Mouse (Mus musculus): ENCODE data around the gene Syt8.
A peak's percentile ranks its signal among the peaks of the same experiment; 100 is the strongest.
"Not testable (repeated sequence)": the region's sequence is repeated elsewhere in the genome, so short reads cannot be mapped to it uniquely, and the experiment has no call there.

Syt8 gene

DNA sequence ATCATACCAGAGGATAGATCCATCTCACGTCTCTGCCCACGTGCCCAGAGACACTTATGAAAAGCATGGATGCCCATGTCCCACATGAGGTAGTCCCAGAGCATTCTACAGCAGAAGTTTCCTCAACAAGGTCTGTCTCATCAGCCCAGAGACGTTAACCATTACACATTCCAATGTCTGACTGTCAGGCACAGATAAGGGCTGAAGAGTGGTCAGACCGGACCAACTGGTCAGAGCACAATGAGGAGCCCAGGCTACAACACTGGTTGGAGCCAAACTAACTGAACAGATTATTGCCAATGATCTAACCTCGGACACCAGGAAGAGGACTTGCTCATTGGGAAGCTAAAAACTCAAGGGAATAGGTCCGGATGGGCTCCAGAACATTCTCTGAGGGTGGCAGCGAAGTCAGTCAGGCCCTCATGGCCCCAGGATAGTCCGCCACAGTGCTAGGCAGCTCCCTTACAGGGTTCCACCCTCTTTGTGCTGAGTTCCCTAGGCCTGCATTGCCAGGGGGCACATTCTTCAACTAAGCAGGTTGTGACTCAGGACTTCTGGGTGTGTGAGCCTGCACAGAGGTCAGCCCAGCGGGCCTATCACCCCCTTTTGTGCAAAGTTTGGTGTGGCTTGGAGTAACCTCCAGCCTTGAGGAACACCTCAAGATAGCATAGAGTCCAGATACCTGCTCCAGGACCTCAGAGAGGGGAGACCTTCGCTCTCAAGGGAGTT is at the start of gene Syt8:
Syt8 (plus strand) TSS at position 714 of the 729 bp plus-strand sequence.
- DNase-seq (ENCODE audit: low spot score in 2 of 2): no peak

DNA sequence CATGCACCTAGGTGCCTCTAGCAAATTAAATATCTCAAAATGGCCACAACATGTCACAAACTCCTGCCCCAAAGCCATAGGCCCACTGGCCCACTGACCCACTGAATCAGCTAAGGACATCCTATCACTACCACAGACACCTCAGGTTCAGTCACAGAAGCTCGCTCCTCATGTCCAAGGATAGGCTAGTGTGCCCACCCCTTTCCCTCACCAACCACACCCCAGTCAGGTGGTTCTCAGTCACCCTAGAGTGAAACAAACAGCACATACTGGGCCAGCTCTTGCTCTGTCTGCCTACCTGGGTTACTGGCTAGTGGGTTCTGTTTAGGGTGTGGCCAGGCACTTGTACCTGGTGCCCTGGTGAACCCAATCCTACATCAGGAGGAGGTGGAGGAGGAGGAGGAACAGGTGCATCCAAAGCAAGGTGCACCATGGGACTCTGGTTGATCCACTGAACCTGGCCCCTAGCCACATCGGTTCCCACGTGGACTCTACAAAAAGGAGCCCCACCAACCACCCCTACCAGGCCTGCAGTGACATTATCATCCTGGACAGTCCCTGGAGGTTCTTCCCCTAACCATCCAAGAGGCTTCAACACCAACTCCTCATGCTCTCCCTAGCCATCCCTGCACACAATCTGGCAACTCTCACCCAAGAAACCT is 48.8 kb upstream of the Syt8 start:
- no peak for DNase-seq (ENCODE audit: low spot score in 2 of 2)

DNA sequence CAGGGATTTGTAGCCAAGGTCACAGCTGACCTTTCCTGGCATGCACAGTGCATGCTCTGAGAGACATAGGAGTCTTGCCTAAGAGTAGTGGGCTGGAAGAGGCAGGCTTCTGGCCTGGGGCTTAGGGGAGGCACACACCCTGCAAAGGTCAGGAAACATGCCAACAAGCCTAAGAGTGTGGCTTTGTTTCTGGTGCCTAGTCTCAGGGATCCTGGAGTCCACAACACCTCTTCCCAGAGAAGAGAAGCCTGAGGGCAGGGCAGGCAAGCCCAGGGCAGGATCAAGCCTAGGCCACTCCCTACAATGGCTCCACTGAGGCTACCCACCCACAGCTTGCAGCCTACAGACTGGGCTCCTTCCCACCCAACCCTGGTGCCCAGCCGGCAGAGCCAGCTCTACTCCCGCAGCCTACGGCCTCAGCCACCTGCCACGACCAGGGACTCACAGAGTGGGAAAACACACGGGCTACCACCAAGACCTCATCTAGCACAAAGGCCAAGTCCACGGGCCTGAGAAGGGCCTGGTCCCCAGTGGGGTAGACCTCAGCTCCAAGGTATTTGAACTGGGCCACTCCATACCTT is 47.9 kb upstream of the Syt8 start:
- DNase-seq (ENCODE audit: low spot score in 2 of 2): no peak

DNA sequence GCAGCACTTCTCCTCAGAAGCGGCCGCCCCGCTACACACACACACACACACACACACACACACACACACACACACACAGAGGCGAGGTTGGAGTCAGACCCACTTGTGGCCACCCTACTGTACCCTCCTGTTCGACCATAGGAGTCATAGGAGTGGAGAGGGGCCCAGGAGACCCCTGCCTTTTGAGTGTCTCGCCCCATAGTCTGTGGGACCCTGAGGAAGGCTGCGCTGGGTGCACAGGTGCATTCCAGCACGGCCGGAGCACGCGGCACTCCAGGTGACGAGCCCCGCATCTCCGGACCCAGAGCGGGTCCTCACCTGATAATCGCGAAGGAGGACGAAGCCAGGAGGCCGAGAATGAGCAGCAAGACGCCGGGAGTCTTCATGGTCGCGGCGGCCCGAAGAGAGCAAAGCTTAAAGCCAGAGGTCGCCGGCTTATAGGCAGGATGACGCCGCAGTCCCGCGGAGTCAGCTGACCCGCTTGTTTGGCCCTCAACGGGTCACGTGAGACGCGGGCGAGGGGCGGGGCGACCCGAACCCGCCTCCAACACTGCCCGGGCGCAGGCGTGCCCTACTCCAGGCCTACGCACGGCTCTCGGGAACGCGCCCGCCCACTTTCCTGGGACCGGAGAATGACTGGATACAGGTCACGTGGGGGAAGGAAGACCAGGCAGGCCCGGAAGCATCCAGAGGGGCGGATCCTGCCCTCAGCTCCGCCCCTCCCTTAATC is 47.1 kb upstream of the Syt8 start, which contains the start of gene Ctsd:
Ctsd (minus strand) TSS at position 620 of the 730 bp plus-strand sequence.
- DNase-seq (ENCODE audit: low spot score in 2 of 2): peak; percentile 84 to 98

DNA sequence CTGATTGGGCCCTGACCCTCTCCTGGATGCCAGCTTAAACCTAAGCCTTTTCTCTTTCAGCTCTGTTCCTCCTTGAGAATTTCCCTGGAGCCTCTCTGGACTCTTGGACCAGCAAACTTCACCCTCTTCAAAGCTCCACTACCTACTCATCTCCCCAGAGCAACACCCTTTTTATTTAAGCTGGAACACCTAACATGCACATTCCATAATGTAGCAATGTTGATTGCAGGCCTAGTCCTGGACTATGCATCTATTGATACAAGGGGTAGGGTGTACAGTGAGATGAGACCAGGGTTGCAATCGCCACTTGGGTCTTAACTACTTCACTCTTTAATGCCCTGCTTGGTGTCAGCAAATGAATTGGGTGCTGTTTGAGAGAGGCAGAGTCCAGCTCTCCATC is 46.5 kb upstream of the Syt8 start:
- DNase-seq (ENCODE audit: low spot score in 2 of 2): no peak

DNA sequence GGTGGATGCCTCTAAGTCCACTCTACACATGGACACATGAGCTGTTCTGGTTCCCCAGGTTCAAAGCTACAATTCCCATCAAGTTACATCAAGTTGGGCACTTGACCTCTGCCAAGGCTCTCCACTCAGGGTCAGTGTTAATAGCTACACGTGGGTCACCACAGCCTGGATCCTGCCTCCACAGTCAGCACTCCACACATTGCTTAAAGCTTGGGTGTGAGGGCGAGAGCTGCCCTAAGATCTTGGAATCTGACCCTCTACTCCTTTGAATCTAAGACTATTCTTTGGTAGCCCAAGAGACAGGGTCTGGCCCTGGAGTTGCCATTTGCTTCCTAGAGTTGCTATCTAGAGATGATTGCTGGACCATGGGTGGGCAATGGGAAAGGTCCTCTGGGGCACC is 45.9 kb upstream of the Syt8 start:
- no peak for DNase-seq (ENCODE audit: low spot score in 2 of 2)

DNA sequence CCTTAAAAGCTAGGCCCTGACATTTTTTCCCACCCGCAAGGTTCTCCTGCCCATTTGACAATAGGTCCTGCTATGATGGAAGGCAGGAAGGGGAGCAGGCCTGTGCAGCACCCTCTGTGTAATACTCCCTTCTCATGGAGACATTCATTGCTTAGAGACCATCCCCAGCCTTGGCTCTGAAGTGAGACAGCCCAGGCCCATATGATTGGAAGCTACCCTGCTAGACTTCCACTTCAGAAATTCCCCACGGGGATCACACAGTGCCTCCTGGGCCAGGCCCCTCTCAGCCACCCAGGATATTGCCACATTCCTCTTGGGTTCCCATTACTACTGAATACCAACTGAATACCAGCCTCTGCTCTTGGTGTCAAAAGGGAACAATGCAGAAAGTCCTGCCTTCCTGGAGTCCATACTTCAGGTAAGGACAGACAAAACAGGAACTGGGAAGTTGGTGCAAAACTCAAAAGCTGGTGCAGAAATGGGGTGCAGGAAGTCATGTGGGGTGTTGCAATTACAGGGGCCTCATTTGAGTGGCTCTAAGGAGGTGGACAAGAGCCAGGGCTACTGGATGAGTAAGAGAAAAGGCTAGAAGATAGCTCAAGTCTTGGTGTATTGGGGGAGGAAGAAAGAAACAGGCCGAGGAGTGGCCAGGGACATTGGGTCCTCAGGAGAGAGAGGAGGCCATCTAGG is 44.5 kb upstream of the Syt8 start:
- no peak for DNase-seq (ENCODE audit: low spot score in 2 of 2)

DNA sequence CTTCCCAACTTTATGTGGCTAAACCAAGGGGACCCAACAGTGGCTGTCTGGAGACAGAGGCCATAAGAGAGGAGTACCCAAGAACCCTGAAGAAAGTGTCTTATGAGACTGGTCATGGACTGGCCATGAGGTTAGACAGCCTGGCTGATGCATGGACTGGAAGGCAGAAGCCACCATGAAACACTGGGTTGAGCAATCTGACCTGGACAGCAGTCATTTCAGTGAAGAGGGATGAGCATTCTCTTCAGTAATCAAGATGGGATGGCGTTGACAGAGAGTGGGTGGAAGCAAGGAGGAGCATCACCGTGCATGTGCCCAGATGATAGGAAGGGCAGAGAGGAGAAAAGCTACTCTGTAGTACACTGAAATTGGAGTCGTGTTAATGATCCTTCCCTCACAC is 43.5 kb upstream of the Syt8 start:
- no peak for DNase-seq (ENCODE audit: low spot score in 2 of 2)

DNA sequence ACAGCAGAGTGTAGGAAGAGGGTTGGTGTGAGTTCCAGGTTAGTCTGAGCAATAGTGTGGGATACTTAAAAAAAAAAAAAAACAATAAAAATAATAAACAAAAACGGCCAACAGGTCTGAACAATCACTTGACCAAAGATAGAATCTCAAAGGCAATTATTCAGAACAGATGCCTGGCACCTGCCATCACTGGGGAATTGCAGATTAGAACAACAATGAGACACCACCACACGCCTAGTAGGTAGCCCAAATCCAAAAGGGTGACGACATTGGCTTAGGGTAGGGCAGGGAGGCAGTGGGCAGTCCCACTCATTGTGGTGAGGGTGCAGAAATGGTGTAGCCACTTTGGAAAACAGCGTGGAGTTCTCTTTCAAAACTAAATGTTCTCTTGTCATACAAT is 43.0 kb upstream of the Syt8 start:
- no peak for DNase-seq (ENCODE audit: low spot score in 2 of 2)

DNA sequence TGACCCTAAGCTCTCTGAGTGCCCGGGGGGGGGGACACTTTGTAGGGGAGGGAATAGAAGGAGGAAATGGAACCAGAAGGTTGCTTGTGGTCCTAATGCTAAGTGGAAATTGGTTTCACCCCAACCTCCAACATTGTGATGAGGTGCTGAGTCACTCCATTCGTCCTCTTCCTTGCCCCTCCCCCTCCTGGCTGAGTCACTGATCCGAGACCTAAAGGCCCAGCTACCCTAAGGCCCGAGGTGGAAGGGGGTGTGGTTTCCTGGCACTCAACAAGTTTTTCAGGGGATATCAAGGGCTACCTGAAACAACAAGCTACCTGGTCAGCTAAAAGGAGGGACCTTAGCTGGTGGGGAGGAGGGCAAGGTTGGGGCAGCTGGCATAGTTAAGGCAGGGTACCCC is 41.5 kb upstream of the Syt8 start:
- DNase-seq (ENCODE audit: low spot score in 2 of 2): no peak

DNA sequence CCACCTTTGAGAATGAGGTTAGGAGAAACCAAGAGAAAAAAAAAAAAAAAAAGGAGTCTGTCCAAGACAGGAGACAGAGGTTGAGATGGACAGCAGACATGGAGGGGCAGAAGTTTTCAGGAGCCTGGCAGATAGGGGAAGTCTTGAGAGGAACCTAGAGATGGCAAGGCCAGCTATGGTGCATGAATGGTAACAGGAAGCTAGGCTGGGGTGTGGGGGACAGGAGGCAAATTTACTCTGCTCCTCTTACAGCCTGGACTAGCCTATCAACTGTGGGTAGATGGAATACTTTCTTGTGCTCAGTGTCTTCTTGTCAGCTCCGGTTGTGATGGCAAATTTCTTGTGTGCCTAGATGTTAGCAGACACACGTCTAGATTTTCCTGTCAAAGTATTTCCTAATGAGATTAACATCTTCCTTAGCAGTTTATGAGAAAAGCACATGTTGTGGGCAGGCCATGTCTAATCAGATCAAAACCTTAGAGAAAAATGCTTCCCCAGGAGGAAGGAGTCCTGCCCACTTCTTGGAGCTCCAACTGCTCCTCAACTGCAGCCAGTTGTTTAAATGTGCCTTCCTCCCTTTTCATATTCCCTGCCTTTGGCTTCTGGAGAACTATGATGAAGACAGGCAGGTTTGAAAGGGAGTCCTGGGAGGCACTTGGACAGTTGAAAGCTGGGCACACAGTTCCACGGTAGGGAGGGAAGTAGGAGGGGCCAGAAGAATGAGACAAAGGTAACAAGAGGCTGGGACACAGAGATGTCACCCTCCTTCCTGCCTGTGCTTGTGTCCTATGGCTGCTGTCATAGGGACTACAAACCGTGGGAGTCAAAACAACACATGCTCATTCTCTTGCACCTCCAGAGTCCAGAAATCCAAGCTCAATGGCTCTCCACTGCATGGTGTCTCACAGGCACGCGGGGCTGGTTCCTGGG is 40.1 kb upstream of the Syt8 start:
- DNase-seq (ENCODE audit: low spot score in 2 of 2): no peak

DNA sequence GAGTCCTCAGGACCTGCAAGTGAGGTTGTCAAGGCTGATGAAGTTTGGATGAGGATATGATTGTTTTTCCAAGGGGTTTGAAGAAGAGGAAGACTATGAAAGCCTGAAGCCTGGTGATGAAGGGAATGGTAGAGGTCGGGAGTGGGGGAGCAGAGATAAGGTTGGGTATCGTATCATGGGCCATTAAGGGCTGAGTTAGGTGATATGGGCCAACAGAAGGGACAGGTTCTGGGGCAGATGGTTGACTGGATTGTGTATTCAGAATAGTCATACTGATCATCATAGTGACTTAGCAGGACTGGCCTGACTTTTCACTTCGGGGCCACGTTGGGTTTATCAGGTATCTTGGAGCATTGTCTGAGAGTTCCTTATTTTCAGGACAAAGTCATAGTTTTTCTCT is 39.2 kb upstream of the Syt8 start:
- DNase-seq (ENCODE audit: low spot score in 2 of 2): no peak

DNA sequence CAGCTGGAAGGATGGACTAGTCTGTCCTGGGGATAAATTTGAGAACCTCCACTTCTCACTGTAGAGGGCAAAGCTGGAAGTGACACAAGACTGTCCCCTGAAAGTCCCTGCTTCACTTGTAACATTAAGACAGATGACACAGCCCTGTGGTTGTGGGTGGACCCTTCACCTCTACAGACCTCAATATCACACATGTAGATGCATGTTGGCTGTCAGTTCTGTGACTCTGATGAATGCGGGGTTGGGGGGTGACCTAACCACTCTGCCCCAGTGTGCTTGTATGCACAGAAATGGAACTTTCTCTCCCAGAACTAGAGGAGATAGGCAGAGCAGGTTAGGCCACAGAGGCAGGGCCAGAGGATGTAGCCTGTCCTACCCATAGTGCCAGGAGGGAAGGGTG is 38.0 kb upstream of the Syt8 start:
- no peak for DNase-seq (ENCODE audit: low spot score in 2 of 2)

DNA sequence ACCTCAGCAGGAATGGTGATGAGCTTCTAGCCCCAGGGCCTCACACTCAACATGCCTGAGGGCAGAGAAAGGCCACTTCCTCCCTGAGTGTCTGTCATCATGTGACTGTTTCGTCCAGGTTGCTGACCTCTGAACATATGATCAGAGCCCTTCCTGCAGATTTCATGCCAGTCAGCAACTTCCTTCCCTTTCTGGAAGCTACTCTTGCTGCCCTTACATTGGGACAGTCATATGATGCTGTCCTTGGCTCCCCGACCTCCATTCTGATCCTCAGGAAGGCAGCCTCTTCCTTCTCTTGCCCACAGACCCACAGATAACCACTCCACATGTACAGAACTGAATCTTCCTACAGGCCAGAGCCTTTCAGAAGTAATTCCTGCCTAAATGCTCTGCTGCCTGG is 36.6 kb upstream of the Syt8 start:
- no peak for DNase-seq (ENCODE audit: low spot score in 2 of 2)

DNA sequence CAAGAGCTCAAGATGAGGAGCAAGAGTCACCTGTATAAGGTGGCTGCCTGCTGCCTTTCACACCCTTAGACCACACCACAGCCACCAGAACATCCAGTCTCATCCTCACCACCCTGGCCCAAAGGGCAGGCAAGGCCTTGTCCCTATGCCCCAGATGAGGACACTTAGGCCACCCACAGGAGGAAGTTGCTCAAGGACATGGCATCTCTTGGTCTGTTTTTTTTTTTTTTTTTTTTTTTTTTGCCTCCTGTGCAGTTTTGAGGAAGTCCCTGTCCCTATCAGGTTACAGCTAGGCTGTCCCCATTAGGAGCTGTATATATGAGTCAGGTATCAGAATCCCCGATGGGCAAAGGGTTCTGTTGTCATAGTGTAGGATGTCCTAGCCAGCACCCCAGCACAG is 35.4 kb upstream of the Syt8 start:
- no peak for DNase-seq (ENCODE audit: low spot score in 2 of 2)

DNA sequence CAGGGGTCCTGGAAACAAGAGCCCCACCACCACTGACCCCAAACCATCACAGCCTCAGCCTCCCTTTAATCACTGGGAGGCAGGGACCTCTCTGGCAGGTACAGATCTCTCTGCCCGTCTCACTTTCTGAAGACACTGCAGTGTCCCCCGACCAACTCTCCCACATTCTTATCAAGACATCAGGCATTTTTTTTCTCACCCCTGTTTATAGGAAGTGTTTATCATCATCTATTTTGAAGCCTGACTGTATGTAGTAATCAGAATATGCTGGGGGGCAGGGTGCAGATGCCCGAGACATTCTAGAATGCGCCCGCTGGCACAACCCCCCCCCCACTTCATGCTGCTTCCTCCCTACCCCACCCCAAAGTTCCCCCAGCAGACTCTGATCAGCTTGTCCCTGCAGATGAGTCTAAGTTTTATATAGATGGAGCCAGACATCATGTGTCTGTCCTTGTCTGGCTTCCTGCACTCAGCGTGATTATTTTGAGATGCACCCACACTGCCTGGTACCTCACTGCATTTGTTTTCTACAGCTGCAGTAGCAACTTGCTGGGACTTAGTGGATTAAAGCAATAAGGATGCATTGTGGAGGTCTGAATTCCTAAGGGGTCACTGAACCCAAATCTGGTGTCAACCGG is 34.4 kb upstream of the Syt8 start:
- no peak for DNase-seq (ENCODE audit: low spot score in 2 of 2)

DNA sequence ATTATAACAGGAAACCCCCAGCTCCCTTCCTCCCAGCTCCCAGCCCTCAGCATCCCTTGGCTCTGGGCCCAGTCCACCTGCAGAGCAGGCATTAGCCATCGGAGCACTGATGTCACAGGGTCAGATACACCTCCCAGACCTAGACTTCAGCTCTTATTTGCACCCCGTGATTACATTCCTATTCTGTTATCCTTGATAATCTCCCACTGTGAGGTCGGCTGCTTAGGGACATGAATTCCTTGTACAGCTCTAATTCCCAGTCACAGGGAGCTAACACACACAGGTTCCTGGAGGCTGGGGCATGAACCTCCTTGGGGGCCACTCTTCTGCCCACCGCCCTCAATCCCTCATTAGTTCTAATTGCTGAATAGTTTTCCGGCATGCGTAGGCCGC is 33.9 kb upstream of the Syt8 start:
- no peak for DNase-seq (ENCODE audit: low spot score in 2 of 2)

DNA sequence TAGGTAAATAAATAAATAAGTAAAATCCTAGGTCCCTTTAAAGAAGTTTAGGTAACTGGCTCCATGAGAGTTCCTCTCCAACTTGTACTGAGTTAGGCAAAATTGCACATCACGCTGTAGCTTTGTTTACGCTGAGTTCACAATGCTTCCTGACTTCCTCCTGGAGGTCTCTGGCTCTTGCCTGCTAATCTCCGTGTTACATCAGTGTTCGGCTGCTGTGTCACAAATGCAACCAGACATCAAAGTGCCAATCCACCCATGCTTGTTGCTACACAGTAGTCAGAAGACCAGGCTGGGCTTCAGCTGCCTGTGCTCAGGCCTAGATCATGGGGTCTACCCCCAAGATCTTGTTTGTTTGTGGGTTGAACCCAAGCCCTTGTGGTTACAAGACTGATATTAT is 31.1 kb upstream of the Syt8 start:
- DNase-seq (ENCODE audit: low spot score in 2 of 2): no peak

DNA sequence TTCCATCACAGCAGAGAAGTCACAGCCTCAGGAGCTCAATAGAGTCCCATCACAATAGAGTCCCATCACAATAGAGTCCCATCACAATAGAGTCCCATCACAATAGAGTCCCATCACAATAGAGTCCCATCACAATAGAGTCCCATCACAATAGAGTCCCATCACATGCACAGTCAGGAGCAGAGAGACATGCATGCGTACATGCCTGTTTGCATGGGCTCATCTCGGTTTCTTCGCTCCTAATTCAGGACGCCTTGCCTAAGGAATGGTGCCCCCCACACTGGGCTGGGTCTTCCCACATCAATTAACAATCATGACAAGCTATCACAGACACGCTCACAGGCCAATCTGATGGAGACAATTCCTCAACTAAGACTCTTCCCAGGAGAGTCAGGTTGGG is 29.5 kb upstream of the Syt8 start:
- DNase-seq (ENCODE audit: low spot score in 2 of 2): not testable (repeated sequence)

DNA sequence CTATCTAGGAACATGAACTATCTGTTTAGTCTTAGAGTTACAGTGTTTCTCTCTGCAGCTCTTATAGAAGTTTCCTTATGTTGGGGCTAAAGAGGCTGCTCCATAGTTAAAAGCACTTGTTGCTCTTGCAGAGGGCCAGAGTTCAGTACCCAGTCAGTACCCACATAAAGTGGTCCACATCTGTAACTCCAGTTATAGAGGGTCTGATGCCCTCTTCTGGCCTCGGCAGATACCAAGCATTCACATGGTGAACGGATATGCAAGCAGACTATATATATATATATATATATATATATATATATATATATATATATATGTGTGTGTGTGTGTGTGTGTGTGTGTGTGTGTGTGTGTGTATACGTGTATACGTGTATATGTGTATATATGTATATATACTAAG is 26.7 kb upstream of the Syt8 start:
- DNase-seq (ENCODE audit: low spot score in 2 of 2): no peak

All from cerebellum, postnatal 4 days (tissue).